Comparison of ENCODE assay signal across 15 mouse cellular contexts in genomic region chr8:88045995-88046394, GRCm38 (mm10).
"Had no signal": no experiment of that assay in that cellular context is flagged by ENCODE, and none has a peak within 500 bp of the region (broad histone marks: within the 10 kb centered on the region; RNA-seq: fewer than 3 reads in every experiment).

No protein-coding gene starts in this region.

- H3K36me3 ChIP-seq: limb, embryonic 15.5 days; liver, embryonic 12.5 days; lung, embryonic 15.5 days; midbrain, embryonic 12.5 days; midbrain, embryonic 15.5 days; neural tube, embryonic 12.5 days had no signal

- H3K4me2 ChIP-seq: limb, embryonic 15.5 days; liver, embryonic 12.5 days; lung, embryonic 15.5 days; midbrain, embryonic 12.5 days; midbrain, embryonic 15.5 days; neural tube, embryonic 12.5 days had no signal

- H3K27me3 ChIP-seq: limb, embryonic 15.5 days; liver, embryonic 12.5 days; lung, embryonic 15.5 days; midbrain, embryonic 12.5 days; midbrain, embryonic 15.5 days; neural tube, embryonic 12.5 days had no signal

- H3K27ac ChIP-seq: limb, embryonic 15.5 days; liver, embryonic 12.5 days; liver, embryonic 14.5 days; lung, embryonic 15.5 days; macrophage; midbrain, embryonic 12.5 days; midbrain, embryonic 15.5 days; neural tube, embryonic 12.5 days had no signal

- DNase-seq: right cerebral cortex, postnatal 25 days; right cerebral cortex, postnatal 4 days; spleen, adult 18-20 months; thymus, adult 18-20 months; thymus, postnatal 14 days; thymus, postnatal 36 days had no signal

- H3K9me3 ChIP-seq: limb, embryonic 15.5 days; liver, embryonic 12.5 days; lung, embryonic 15.5 days; megakaryocyte, embryonic 14.5 days; midbrain, embryonic 12.5 days; midbrain, embryonic 15.5 days; neural tube, embryonic 12.5 days had no signal

- H3K9ac ChIP-seq: limb, embryonic 15.5 days; liver, embryonic 12.5 days; liver, embryonic 14.5 days; lung, embryonic 15.5 days; midbrain, embryonic 12.5 days; midbrain, embryonic 15.5 days; neural tube, embryonic 12.5 days had no signal

- H3K4me1 ChIP-seq: limb, embryonic 15.5 days; liver, embryonic 12.5 days; megakaryocyte, embryonic 14.5 days; midbrain, embryonic 12.5 days; midbrain, embryonic 15.5 days; neural tube, embryonic 12.5 days had no signal

- H3K4me3 ChIP-seq: limb, embryonic 15.5 days; liver, embryonic 12.5 days; lung, embryonic 15.5 days; megakaryocyte, embryonic 14.5 days; midbrain, embryonic 12.5 days; midbrain, embryonic 15.5 days; neural tube, embryonic 12.5 days had no signal

- ATAC-seq: liver, embryonic 12.5 days; midbrain, embryonic 15.5 days had no signal
